Mouse (Mus musculus) common myeloid progenitor, adult 5-6 weeks (primary cell): ENCODE results near the gene Cdk2. TPM values are rescaled to one million over a fixed set of nuclear protein-coding genes. Genes with fewer than 3 reads are reported as not detected.
A peak's percentile ranks its signal among the peaks of the same experiment; 100 is the strongest.

Source experiments
- ATAC-seq: replicated peaks from 2 replicates; pipeline ENCODE4 v1.8.0; 2016; ENCODE audit warnings: low read depth, mild to moderate bottlenecking, moderate TSS enrichment, inconsistent platforms; ENCODE audit not compliant: poor library complexity, severe bottlenecking
- total RNA-seq: library from RNA; stranded (forward); fragments of 200-1000, 187-1606 nt; gene quantifications from 2 replicates; pipeline ENCODE4 v1.2.3, GENCODE M21; 2017

Cdk2 gene
- total RNA-seq, 1 experiment from 2014 or later: 69.2 TPM

DNA sequence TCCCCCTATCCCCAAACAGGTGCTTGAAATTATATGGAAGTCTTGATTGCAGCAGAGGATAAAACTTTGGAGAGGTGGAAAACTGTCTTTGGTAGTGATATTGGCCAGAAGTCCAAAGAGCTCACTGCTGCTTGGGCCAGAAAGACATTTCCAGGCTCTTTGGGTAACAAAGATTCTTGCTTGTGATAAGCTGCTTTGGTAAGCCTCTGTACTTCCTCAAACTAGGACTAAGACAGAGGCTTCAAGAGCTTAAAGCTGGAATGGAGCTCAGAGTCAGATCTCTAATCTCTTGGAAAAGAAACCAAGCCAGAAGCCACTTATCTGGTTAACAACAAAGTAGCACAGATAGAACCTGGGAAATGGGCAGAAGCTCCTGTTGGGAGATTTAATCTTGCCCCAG, 42.4 kb downstream of the Cdk2 start:
- peak; percentile 50; the same call in 1 of the 2 replicates for ATAC-seq

DNA sequence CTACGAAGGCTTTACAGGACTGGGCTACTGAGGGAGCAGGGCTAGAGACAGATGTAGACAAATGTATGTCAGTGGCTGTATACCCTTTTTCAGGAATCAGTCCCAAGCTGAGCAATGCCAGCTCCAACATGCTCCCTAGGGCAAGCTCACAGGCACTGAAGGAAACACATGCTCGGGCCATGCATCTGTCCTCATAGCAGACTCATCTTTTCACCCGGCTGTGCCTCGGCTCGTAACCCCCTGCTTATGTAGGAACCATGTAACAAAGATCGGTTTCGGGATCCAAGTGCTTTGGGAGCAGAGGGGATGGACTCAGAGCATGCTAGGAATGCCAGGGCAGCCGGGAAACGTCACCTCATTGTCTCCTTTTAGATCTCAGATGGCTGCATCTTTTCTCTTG, 45.3 kb downstream of the Cdk2 start:
- no peak for ATAC-seq

DNA sequence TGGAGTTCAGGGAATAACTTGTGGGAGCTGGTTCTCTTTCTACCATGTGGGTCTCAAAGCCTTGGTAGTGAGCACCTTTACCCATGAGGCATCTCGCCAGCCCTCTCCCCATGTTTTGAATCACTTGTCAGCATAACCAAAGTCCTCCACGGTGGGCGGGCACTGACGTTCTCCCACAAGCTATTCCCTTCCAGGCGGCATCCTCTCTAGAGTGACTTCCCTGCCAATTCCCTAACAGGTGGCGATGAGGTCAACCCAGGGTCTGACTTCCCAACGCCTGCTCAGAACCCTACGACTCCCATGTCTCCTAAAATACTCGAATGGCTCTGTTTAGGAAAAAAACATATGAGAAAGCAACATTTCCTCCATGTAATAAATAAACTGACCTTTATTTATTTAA, 47.0 kb downstream of the Cdk2 start:
- no peak for ATAC-seq

DNA sequence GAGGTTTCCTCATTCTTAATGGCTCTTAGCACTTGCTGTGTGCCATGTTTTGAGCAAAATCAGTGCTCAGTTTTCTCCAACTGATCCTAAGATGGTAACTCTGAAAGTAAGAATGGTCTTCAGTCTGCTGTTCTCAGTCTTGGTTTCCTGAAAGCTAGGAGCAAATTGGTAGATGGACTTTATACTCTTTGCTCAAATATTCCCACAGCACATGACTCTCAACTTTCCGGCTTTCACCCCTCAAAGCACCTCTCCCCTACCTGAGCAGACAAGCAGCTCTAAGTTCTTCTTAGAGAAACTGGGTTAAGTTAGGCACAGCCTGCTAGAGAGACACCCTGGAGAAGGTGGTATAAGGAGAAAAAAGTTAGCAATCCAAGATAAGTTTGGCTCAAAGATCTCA, 48.1 kb downstream of the Cdk2 start:
- no peak for ATAC-seq

DNA sequence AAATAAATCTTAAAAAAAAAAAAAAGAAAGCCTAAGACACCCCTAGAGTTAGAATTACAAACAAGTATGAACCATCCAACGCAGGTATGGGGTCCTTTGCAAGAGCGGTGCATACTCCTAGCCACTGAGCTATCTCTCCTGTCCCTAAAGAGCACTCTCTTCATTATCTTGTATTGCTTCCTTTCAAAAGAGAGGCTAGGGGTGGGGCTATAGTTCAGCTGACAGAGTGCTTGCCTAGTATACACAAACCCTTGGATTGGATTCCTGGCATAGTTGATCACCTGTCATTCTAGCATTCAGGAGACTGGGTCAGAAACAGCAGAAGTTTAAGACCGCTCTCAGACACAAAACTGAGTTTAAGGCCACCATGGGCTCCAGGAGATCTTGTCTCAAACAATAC, 49.6 kb downstream of the Cdk2 start:
- ATAC-seq: peak; percentile 71

DNA sequence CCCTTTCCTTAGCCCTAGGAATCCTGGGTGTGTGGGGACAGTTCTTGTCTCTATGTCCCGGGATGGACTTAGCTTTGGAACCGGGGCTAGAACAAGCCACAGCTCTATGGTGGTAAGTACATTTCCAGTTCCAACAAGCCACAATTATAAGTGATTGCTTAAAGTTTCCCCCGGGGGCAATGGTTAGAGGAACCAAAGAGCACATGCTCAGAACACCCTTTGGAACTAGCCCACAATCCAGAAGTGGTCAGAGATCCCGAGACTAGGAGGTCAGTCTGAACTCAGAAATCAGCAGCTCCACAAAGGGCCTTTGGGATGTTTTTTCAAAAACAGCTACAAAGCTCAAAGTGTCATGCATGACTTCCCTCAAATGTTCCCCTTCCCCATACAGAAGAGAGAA, 51.0 kb downstream of the Cdk2 start:
- no peak for ATAC-seq

Other genes starting within 250 kb of the Cdk2 start
- 71.9 and 92.2 TPM in 2 replicates for gene Smarcc2, start 245.8 kb downstream of the Cdk2 start, total RNA-seq
- 1,004 and 1,124 TPM in 2 replicates for gene Myl6, start 210.9 kb downstream of the Cdk2 start, total RNA-seq
- gene Myl6b, start 206.3 kb downstream of the Cdk2 start, total RNA-seq: 0.55 TPM in 1 of 2 replicates, not detected in the other
- 70.9 and 76.6 TPM in 2 replicates for gene Esyt1, start 179.2 kb downstream of the Cdk2 start, total RNA-seq
- gene Zc3h10, start 157.3 kb downstream of the Cdk2 start, total RNA-seq: 8.6 and 10.6 TPM in 2 replicates
- 3,010 and 3,037 TPM in 2 replicates for gene Rpl41, start 155.7 kb downstream of the Cdk2 start, total RNA-seq
- gene Pa2g4, start 139.0 kb downstream of the Cdk2 start, total RNA-seq: 385 and 532 TPM in 2 replicates
- 1.0 and 1.8 TPM in 2 replicates for gene Erbb3, start 115.4 kb downstream of the Cdk2 start, total RNA-seq
- gene Rps26, start 78.3 kb downstream of the Cdk2 start, total RNA-seq: 1,052 and 1,471 TPM in 2 replicates
- not detected in 2 replicates for gene Ikzf4, start 59.0 kb downstream of the Cdk2 start, total RNA-seq
- 4.6 and 5.2 TPM in 2 replicates for gene Suox, start 31.0 kb downstream of the Cdk2 start, total RNA-seq
- gene Rab5b, start 8.8 kb downstream of the Cdk2 start, total RNA-seq: 24.5 and 29.0 TPM in 2 replicates
- not detected in 2 replicates for gene Pmel, start 836 bp downstream of the Cdk2 start, total RNA-seq
- 5.3 and 8.4 TPM in 2 replicates for gene Dgka, start 39.8 kb upstream of the Cdk2 start, total RNA-seq
- 37.9 and 50.1 TPM in 2 replicates for gene Pym1, start 42.9 kb upstream of the Cdk2 start, total RNA-seq
- 1.9 and 3.0 TPM in 2 replicates for gene Mmp19, start 85.9 kb upstream of the Cdk2 start, total RNA-seq
- 29.7 and 34.6 TPM in 2 replicates for gene Dnajc14, start 99.0 kb upstream of the Cdk2 start, total RNA-seq
- gene Tmem198b, start 99.3 kb upstream of the Cdk2 start, total RNA-seq: 3.2 and 3.7 TPM in 2 replicates
- gene Sarnp, start 112.3 kb upstream of the Cdk2 start, total RNA-seq: 212 and 320 TPM in 2 replicates
- gene Ormdl2, start 116.6 kb upstream of the Cdk2 start, total RNA-seq: 86.6 and 90.4 TPM in 2 replicates
- 0.39 TPM in 1 of 2 replicates, not detected in the other for gene Gdf11, start 186.7 kb upstream of the Cdk2 start, total RNA-seq
- gene Cd63, start 196.0 kb upstream of the Cdk2 start, total RNA-seq: 38.5 and 39.6 TPM in 2 replicates
- gene Rdh5, start 217.9 kb upstream of the Cdk2 start, total RNA-seq: 2.7 and 7.7 TPM in 2 replicates
- gene Bloc1s1, start 219.0 kb upstream of the Cdk2 start, total RNA-seq: 95.3 and 109 TPM in 2 replicates
- gene Itga7, start 228.8 kb upstream of the Cdk2 start, total RNA-seq: not detected in 2 replicates